Mouse (Mus musculus) adrenal gland, postnatal 4 days (tissue): ENCODE measurements around the gene Sdc1. TPM values are rescaled to one million over a fixed set of nuclear protein-coding genes. Genes with fewer than 3 reads are reported as not detected.

Experiments used
- DNase-seq, 2 experiments: peaks; one replicate each; pipeline ENCODE4 v3.0.0; 2021 to 2022; ENCODE audit warnings: low spot score in 2 of 2, mixed read lengths in 2 of 2
- total RNA-seq, 2 experiments: library from RNA; stranded (reverse); gene quantifications; 2 replicates each; pipeline ENCODE4 v1.2.3; 2021

Gene Sdc1
- total RNA-seq, 2 experiments from 2014 or later: 34.6 to 52.4 TPM

GRCm38 (mm10) chr12:8818233-8818672 is 47.1 kb downstream of the Sdc1 start:
- no peak for DNase-seq

DNA sequence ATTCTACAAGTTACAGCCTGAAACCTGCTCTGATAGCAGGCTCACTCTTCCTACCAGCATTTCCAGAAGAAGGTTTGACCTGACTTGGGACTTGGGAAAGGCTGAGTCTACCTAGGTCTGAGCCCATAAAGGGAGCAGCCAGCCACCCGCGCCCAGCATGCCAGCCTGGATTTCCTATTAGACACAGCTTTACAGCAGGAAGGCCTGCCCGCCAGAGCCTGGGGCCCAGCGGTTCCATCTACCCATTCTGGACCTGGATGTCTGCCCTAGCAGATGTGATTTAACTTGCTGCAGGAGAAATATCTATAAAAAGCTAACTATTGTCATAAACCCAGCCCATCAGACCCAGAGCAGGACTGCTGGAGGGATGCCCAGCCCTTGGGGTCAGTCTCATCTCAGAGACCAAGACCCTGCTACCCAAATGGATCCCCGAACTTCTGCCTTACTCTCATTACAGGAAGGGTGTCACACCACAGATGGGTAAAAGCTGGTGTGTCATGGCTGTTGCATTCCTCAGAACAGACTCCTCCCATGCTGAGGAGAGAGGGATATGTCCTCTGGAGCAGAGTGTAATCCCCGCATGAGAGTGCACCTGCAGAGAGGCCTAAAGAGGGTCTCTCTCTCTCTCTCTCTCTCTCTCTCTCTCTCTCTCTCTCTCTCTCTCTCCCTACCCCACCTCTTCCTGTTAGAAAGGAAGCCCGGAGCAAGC is 54.0 kb downstream of the Sdc1 start:
- no peak for DNase-seq

GRCm38 (mm10) chr12:8827014-8827715 is 56.0 kb downstream of the Sdc1 start:
- no peak for DNase-seq

DNA sequence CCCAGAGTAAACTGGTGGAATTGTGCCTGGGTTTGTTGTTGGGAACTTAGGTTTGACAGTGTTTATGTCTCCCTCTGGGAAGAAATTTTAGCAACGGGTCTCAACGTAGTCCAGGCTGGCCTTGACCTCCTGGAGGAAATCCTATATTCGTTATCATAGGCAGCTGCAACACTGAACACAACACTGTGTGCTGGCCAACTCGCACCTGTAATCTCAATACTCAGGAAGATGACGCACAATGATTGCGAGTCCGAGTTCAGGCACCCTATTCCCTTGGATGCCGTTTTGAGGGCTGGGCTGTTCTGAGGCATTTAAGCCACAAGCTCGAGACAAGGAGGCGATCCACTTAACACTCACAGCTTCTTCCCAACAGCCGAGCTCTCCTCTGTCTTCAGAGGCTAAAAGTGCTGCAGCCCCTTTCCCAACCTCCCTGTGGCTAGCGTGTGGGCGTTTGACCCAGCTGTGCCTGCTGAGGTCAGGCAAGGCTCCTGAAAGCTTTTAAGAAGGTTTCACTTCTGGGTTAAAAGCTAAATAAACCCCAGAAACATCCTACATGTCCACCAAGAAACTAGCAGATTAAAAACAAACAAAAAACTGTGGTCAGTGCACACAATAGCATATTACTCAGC is 58.0 kb downstream of the Sdc1 start:
- DNase-seq: no peak

DNA sequence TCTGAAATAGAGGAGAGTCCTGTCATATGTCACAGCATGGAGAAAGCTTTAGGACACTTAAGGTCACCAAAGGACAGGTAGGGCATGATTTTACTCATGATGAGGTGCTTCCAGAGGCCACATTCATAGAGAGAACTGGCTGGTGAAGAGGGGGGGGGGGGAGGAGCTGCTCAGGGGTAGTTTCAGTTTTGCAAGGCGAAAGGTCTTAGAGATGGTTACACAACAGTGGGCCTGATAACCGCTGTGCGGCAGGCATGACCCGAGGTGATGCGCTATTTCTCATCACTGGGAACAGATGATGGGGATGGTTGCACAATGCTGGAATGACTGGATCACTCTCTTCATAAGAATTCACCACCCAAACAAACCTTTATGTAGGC is 58.5 kb downstream of the Sdc1 start:
- DNase-seq: no peak

DNA sequence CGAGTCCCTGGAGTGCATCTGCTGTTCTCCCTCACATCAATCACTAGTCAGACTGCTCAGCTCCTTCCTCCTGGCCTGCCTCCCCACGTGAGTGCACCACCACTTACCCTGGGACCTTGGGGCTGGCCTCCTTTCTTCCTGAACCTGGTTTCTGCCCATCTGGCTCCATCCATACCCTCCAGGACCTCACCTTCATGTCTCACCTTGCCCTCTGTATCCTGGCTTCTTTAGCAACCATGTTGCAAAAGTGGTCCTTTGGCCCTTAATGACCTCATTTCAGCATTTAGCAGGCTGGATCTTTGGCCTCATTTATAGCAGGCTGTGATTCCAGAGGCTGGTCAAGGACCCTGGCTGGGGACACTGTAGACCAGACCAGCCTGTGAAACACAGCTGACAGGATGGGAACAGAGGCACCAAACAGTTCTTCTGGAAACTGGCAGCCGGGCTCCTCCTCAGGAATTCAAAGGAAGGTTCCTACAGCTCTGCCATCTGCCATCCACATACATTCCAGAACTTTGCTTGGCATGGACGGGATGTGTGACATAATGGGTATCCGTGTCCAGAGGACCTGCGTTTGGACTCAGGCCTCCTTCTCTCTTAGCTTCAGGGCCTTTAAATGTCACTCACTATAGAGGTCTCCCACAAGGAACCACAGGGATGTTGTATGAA is 60.0 kb downstream of the Sdc1 start:
- no peak for DNase-seq

- DNase-seq: no peak
These were observed 60.6 kb downstream of the Sdc1 start for GRCm38 (mm10) chr12:8831710-8832109.

DNA sequence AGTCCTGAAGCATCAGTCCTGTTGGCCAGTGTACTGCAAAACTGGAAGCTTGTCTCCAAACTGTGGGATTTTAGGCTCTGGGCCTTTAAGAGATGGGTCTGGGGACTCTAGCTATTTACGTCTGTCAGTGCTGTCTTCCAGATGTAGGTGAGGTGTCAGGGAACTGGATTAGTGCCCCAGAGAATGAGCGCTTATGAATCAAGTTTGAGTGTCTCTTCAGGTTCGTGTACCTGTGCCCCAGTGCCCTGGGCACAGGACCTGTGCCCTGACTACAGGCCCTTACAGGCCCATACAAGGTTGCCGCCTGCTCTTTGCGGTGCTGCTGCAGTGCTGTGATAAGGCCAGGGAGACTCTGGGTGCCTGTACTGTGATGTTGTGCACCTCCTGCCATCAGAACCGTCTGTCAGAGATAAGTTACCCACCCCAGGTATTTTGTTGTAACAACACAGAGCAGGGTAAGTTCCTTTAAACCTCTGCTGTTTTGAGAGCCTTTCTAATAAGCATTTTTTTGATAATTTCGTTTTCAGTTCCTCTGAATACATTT is 69.7 kb downstream of the Sdc1 start:
- DNase-seq: no peak

DNA sequence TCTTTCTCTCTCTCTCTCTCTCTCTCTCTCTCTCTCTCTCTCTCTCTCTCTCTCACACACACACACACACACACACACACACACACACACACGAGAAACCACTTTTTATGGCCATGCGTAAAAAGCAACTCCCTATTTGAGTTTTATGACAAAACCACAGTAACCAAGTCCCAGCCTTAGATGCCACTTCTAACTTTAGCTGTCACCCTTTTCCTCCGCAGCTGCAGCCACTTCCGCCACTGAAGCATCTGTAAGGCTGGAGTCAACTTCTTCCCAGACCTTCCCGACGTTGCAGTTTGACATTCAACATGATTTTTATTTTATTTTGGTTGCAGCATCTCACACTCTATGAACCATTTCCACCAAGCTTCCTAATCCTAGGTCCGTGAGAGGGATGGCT is 71.6 kb downstream of the Sdc1 start:
- DNase-seq: no peak

Other genes starting within 250 kb of the Sdc1 start
- not detected for gene Slc7a15, start 172.3 kb upstream of the Sdc1 start, total RNA-seq
- 100 to 1,000 TPM; 155 to 166 TPM for gene Pum2, start 97.2 kb upstream of the Sdc1 start, total RNA-seq
- gene Laptm4a, start 150.3 kb downstream of the Sdc1 start, total RNA-seq: 100 to 1,000 TPM; 462 to 510 TPM
- gene Matn3, start 176.6 kb downstream of the Sdc1 start, total RNA-seq: under 1 TPM in 1 of 2 experiments, not detected in 1; 0.14 TPM
- gene Wdr35, start 202.6 kb downstream of the Sdc1 start, total RNA-seq: 10 to 100 TPM; 21.1 to 24.4 TPM